Mouse (Mus musculus): ENCODE measurements around the gene Timm9.
"Not testable (repeated sequence)": the region's sequence is repeated elsewhere in the genome, so short reads cannot be mapped to it uniquely, and the experiment has no call there.

Gene Timm9

DNA sequence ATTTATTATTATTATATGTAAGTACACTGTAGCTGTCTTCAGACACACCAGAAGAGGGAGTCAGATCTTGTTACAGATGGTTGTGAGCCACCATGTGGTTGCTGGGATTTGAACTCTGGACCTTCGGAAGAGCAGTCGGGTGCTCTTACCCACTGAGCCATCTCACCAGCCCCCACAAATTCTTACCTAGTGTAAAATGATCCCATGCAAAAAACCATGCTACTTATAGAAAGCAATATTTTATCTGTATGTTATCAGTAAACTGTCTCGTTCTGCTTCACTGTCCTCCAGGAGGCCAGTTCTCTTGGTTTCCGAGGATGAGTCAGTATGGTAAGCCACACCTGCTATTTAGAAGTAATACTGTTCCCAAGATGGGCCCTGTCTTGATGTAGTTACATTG is 32.2 kb downstream of the Timm9 start:
- not testable (repeated sequence) for DNase-seq (ENCODE audit: low spot score)

DNA sequence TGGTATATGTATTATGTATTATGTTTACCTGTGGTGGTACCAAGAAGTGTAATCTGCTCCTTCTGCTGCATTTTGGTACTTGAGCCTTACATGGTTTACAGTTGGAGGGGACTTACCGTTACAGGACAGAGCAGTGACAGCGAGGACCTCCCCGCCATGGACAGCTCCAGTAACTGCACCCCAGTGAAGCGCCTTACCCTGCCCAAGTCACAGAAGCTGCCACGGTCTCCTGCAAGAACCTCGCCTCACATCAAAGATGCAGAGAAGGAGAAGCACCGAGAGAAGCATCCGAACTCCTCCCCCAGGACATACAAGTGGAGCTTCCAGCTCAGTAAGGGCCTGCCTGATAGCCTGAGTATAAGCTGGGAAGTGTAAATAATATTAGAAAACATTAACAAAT is 50.2 kb downstream of the Timm9 start:
- no peak for DNase-seq (ENCODE audit: low spot score)
